Mouse (Mus musculus) Patski (cell line): Measurements from ENCODE around the gene Pomgnt2. TPM values are rescaled to one million over a fixed set of nuclear protein-coding genes. Genes with fewer than 3 reads are reported as not detected.

Experiments used
- ATAC-seq: fragments of 100-300 bp; one replicate; pipeline ENCODE4 v1.8.0; 2021
- CTCF ChIA-PET: fragments of 350-600 bp; sonication (Branson Sonifier 250); formaldehyde crosslinking; loops from one replicate; lab custom pipeline; 2022; ENCODE audit warnings: inconsistent platforms; lab: Charles Lee
- POLR2A ChIA-PET: fragments of 350-600 bp; sonication (Branson Sonifier 250); formaldehyde crosslinking; loops from one replicate; lab custom pipeline; 2022; ENCODE audit warnings: antibody characterized with exemption, inconsistent platforms; lab: Charles Lee
- DNase-seq: peaks from one replicate; pipeline ENCODE4 v3.0.0-alpha.2; 2011; ENCODE audit warnings: low read depth, low spot score
- H3K27me3 ChIP-seq: fragments of 371-371 bp; one replicate; pipeline ENCODE4 v1.5.1; 2021
- CTCF ChIP-seq: fragments of 100-300 bp; IDR thresholded peaks from one replicate; pipeline ENCODE4 v1.5.1; 2021
- in situ Hi-C: fragments of 300-500 bp; cut with MboI; formaldehyde crosslinking; loops from 3 replicates; pipeline ENCODE4 v1.11.1; 2018; ENCODE audit warnings: low pct_unique_long_range_greater_than_20kb, mixed read lengths
- polyA plus RNA-seq: library from polyadenylated mRNA; unstranded; gene quantifications from one replicate; pipeline ENCODE4 v1.2.3, GENCODE M21; 2021

Gene Pomgnt2
- 20.8 TPM for polyA plus RNA-seq

- ChIA-PET CTCF (interaction anchor here (1.4 kb wide), 1 partner anchor 12 kb away, joined by 3 read pairs; no protein-coding TSS in a partner anchor), POLR2A (no interaction called here)
- no peak for ATAC-seq
- in situ Hi-C loops, result no loop called here
- no peak for DNase-seq
- H3K27me3 ChIP-seq, result peaks cover 38% of the 10 kb centered on the region
- TF ChIP-seq CTCF, result no peak
Observed at GRCm38 (mm10) chr9:121997010-121997409, at the start of gene Pomgnt2. TSS of gene Pomgnt2 (minus strand) at chr9:121997110.

- ChIA-PET POLR2A (no interaction called here), CTCF (interaction anchor here (0.7 to 1.4 kb wide), 2 partner anchors 12 to 25 kb away, joined by 3 read pairs; no protein-coding TSS in a partner anchor)
- no peak for TF ChIP-seq CTCF
- DNase-seq (no peak), ATAC-seq (no peak)
- in situ Hi-C loops, result no loop called here
- H3K27me3 ChIP-seq, result no peaks in the 10 kb centered on the region
Observed at GRCm38 (mm10) chr9:122039848-122040247, 42.9 kb upstream of the Pomgnt2 start.

GRCm38 (mm10) chr9:122038631-122039030 is 41.7 kb upstream of the Pomgnt2 start:
- CTCF ChIA-PET, result no interaction called here
- in situ Hi-C loops, result no loop called here
- no peaks in the 10 kb centered on the region for H3K27me3 ChIP-seq
- DNase-seq, result no peak
- ATAC-seq, result no peak
- no peak for TF ChIP-seq CTCF
- POLR2A ChIA-PET, result no interaction called here

GRCm38 (mm10) chr9:122036496-122037054 is 39.7 kb upstream of the Pomgnt2 start:
- DNase-seq (no peak), ATAC-seq (no peak)
- POLR2A ChIA-PET, result no interaction called here
- in situ Hi-C loops, result no loop called here
- CTCF ChIA-PET, result no interaction called here
- no peaks in the 10 kb centered on the region for H3K27me3 ChIP-seq
- TF ChIP-seq CTCF, result no peak

GRCm38 (mm10) chr9:122035807-122036206 is 38.9 kb upstream of the Pomgnt2 start:
- no peak for TF ChIP-seq CTCF
- in situ Hi-C loops, result no loop called here
- DNase-seq (no peak), ATAC-seq (no peak)
- POLR2A ChIA-PET, result no interaction called here
- CTCF ChIA-PET, result no interaction called here
- no peaks in the 10 kb centered on the region for H3K27me3 ChIP-seq

GRCm38 (mm10) chr9:122034949-122035348 is 38.0 kb upstream of the Pomgnt2 start:
- TF ChIP-seq CTCF, result no peak
- ChIA-PET POLR2A (no interaction called here), CTCF (interaction anchor here (1.8 kb wide), 1 partner anchor 14 kb away, joined by 4 read pairs; no protein-coding TSS in a partner anchor)
- no peak for ATAC-seq
- in situ Hi-C loops, result no loop called here
- no peaks in the 10 kb centered on the region for H3K27me3 ChIP-seq
- no peak for DNase-seq

GRCm38 (mm10) chr9:122032071-122032470 is 35.2 kb upstream of the Pomgnt2 start:
- ATAC-seq (no peak), DNase-seq (no peak)
- ChIA-PET CTCF (no interaction called here), POLR2A (no interaction called here)
- in situ Hi-C loops, result no loop called here
- H3K27me3 ChIP-seq, result no peaks in the 10 kb centered on the region
- no peak for TF ChIP-seq CTCF

- in situ Hi-C loops, result no loop called here
- ATAC-seq (no peak), DNase-seq (no peak)
- no peaks in the 10 kb centered on the region for H3K27me3 ChIP-seq
- ChIA-PET CTCF (interaction anchor here (0.7 to 0.8 kb wide), 2 partner anchors 16 to 214 kb away, joined by 3 read pairs; no protein-coding TSS in a partner anchor), POLR2A (interaction anchor here (0.5 kb wide), 1 partner anchor 137 kb away, joined by 3 read pairs; no protein-coding TSS in a partner anchor)
- no peak for TF ChIP-seq CTCF
Observed at GRCm38 (mm10) chr9:122030706-122031105, 33.8 kb upstream of the Pomgnt2 start.

- ChIA-PET CTCF (no interaction called here), POLR2A (no interaction called here)
- no peak for TF ChIP-seq CTCF
- in situ Hi-C loops, result no loop called here
- ATAC-seq, result no peak
- DNase-seq, result no peak
- no peaks in the 10 kb centered on the region for H3K27me3 ChIP-seq
Observed at GRCm38 (mm10) chr9:122029765-122030164, 32.9 kb upstream of the Pomgnt2 start.

- ATAC-seq, result no peak
- ChIA-PET CTCF (interaction anchor here (0.7 kb wide), 1 partner anchor 14 kb away, joined by 3 read pairs; no protein-coding TSS in a partner anchor), POLR2A (no interaction called here)
- in situ Hi-C loops, result no loop called here
- DNase-seq, result no peak
- H3K27me3 ChIP-seq, result no peaks in the 10 kb centered on the region
- TF ChIP-seq CTCF, result no peak
Observed at GRCm38 (mm10) chr9:122027914-122028745, 31.2 kb upstream of the Pomgnt2 start.
